Mouse (Mus musculus) retina, embryonic 14.5 days (tissue): ENCODE results near the gene Daxx.

Source experiments
- DNase-seq: peaks from one replicate; pipeline ENCODE4 v3.0.0-alpha.2; 2015; ENCODE audit warnings: low spot score

Gene Daxx

GRCm38 (mm10) chr17:33920282-33921097 is 11.3 kb downstream of the Daxx start:
- peak; percentile 86 for DNase-seq

GRCm38 (mm10) chr17:33921361-33921760 is 12.1 kb downstream of the Daxx start:
- DNase-seq, result no peak

GRCm38 (mm10) chr17:33924577-33925283 is 15.5 kb downstream of the Daxx start:
- DNase-seq, result peak; percentile 71

GRCm38 (mm10) chr17:33925406-33926116 is 16.3 kb downstream of the Daxx start:
- no peak for DNase-seq

- peak; percentile 47 for DNase-seq
Measured at GRCm38 (mm10) chr17:33926207-33926932, 17.2 kb downstream of the Daxx start.

GRCm38 (mm10) chr17:33928251-33928947 is 19.2 kb downstream of the Daxx start:
- no peak for DNase-seq

- peak; percentile 98 for DNase-seq
Measured at GRCm38 (mm10) chr17:33929371-33930279, 20.4 kb downstream of the Daxx start, which contains the start of gene Rgl2. Rgl2 (plus strand) TSS chr17:33929543.

- DNase-seq, result no peak
Measured at GRCm38 (mm10) chr17:33930280-33931158, 21.3 kb downstream of the Daxx start.

GRCm38 (mm10) chr17:33931159-33931866 is 22.1 kb downstream of the Daxx start:
- no peak for DNase-seq

- DNase-seq, result no peak
Measured at GRCm38 (mm10) chr17:33931947-33932346, 22.7 kb downstream of the Daxx start.

GRCm38 (mm10) chr17:33932448-33932847 is 23.2 kb downstream of the Daxx start:
- DNase-seq, result no peak

- no peak for DNase-seq
Measured at GRCm38 (mm10) chr17:33932970-33933369, 23.8 kb downstream of the Daxx start.

GRCm38 (mm10) chr17:33935422-33936055 is 26.3 kb downstream of the Daxx start:
- DNase-seq, result no peak

- DNase-seq, result no peak
Measured at GRCm38 (mm10) chr17:33936993-33937392, 27.8 kb downstream of the Daxx start.

GRCm38 (mm10) chr17:33938783-33939182 is 29.6 kb downstream of the Daxx start:
- DNase-seq, result no peak

GRCm38 (mm10) chr17:33940206-33940805 is 31.1 kb downstream of the Daxx start, which contains the start of the genes Pfdn6 and Wdr46:
Pfdn6 (minus strand) TSS chr17:33940343.
Wdr46 (plus strand) TSS chr17:33940660.
- peak; percentile 95 for DNase-seq

- no peak for DNase-seq
Measured at GRCm38 (mm10) chr17:33940981-33941380, 31.8 kb downstream of the Daxx start.
